In the genomic region with DNA sequence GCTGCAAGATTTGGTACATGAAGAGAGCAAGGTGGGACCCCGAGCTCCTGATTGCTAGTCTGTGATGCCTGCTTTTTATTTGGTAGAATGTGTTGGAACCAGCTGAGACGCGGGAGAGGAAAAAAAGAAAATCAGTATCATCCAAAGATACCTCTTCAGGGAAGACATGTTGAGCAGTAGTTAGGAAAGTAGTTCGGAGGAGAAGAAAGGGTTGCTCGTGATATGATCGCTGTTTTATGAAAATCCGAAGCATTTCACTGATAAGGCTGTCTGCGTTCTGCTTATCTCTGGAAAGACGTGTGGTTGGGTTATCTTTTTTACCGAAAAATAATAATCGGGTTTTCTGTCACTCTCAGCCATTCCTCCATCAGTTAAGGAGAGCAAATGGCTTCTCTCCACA, we compare ENCODE assay signal across 8 mouse cellular contexts. TPM values are rescaled to one million over a fixed set of nuclear protein-coding genes. Genes with fewer than 3 reads are reported as not detected.
DNase-seq lines count a peak whose midpoint lies in the region; ATAC-seq and TF ChIP-seq lines count a peak whose summit lies in the region.

No protein-coding gene starts in this region.

- TF ChIP-seq EP300 in lung, postnatal 0 days (IDR thresholded peaks at IDR 0.05) = no peak

- no peak for TF ChIP-seq CTCF in lung, postnatal 0 days (IDR thresholded peaks at IDR 0.05)

- H3K27ac ChIP-seq in heart, embryonic 10.5 days = no peak overlapping the region
- no peak overlapping the region for H3K27ac ChIP-seq in lung, postnatal 0 days (ENCODE audit: low read length)
- no peak overlapping the region for H3K27ac ChIP-seq in liver, embryonic 11.5 days (ENCODE audit: low read depth, low read length)
- no peak overlapping the region for H3K27ac ChIP-seq in stomach, embryonic 15.5 days

- WGBS in heart, embryonic 10.5 days = 42% methylated on average over 11 of the region's 11 CpGs
- 41% methylated on average over 11 of the region's 11 CpGs for WGBS in lung, postnatal 0 days
- 44% methylated on average over 11 of the region's 11 CpGs for WGBS in liver, embryonic 11.5 days
- WGBS in stomach, embryonic 15.5 days = 54% methylated on average over 11 of the region's 11 CpGs

- no peak for DNase-seq in heart, embryonic 10.5 days (ENCODE audit: low spot score)
- DNase-seq in heart, adult 11 months = no peak
- no peak for DNase-seq in lung, postnatal 0 days (ENCODE audit: low spot score)
- no peak for DNase-seq in lung, postnatal 36 days
- DNase-seq in liver, embryonic 11.5 days (ENCODE audit: low spot score) = no peak
- no peak for DNase-seq in urinary bladder, postnatal 10 days (ENCODE audit: low spot score)
- no peak for DNase-seq in spleen, adult 12 weeks (ENCODE audit: low spot score)

- H3K27me3 ChIP-seq in heart, embryonic 10.5 days (ENCODE audit: insufficient read depth, poor library complexity, severe bottlenecking) = no peaks in the 10 kb centered on the region
- H3K27me3 ChIP-seq in lung, postnatal 0 days (replicated peaks; ENCODE audit: insufficient read depth, low read length) = no peaks in the 10 kb centered on the region
- H3K27me3 ChIP-seq in liver, embryonic 11.5 days (replicated peaks; ENCODE audit: control insufficient read depth, insufficient read depth, low read length) = peaks cover 31% of the 10 kb centered on the region
- no peaks in the 10 kb centered on the region for H3K27me3 ChIP-seq in stomach, embryonic 15.5 days (replicated peaks)

- H3K4me3 ChIP-seq in heart, embryonic 10.5 days = peak overlapping the region; percentile 87
- H3K4me3 ChIP-seq in lung, postnatal 0 days (ENCODE audit: low read depth, low read length) = no peak overlapping the region
- H3K4me3 ChIP-seq in liver, embryonic 11.5 days (ENCODE audit: low read depth, low read length) = no peak overlapping the region
- no peak overlapping the region for H3K4me3 ChIP-seq in stomach, embryonic 15.5 days (replicated peaks)

- H3K36me3 ChIP-seq in heart, embryonic 10.5 days = no peaks in the 10 kb centered on the region
- no peaks in the 10 kb centered on the region for H3K36me3 ChIP-seq in lung, postnatal 0 days (ENCODE audit: insufficient read depth, low read length)
- H3K36me3 ChIP-seq in liver, embryonic 11.5 days (ENCODE audit: control insufficient read depth, insufficient read depth, low read length) = no peaks in the 10 kb centered on the region
- H3K36me3 ChIP-seq in stomach, embryonic 15.5 days = no peaks in the 10 kb centered on the region

- ATAC-seq in lung, postnatal 0 days = no peak
- no peak for ATAC-seq in liver, embryonic 11.5 days (replicated peaks; ENCODE audit: low FRiP score)
- ATAC-seq in stomach, embryonic 15.5 days (ENCODE audit: insufficient read depth, low FRiP score, low read depth) = no peak

- no peak overlapping the region for H3K9ac ChIP-seq in lung, postnatal 0 days (replicated peaks; ENCODE audit: low read depth)
- no peak overlapping the region for H3K9ac ChIP-seq in liver, embryonic 11.5 days (ENCODE audit: low read depth, low read length)
- no peak overlapping the region for H3K9ac ChIP-seq in stomach, embryonic 15.5 days

- H3K4me2 ChIP-seq in lung, postnatal 0 days (replicated peaks; ENCODE audit: low read depth, low read length) = peak overlapping the region; percentile 91
- H3K4me2 ChIP-seq in liver, embryonic 11.5 days = peak overlapping the region; percentile 71; the same call in 1 of the 2 replicates
- H3K4me2 ChIP-seq in stomach, embryonic 15.5 days = peak overlapping the region; percentile 98

- no peaks in the 10 kb centered on the region for H3K9me3 ChIP-seq in heart, embryonic 10.5 days
- H3K9me3 ChIP-seq in lung, postnatal 0 days (ENCODE audit: low read length) = no peaks in the 10 kb centered on the region
- H3K9me3 ChIP-seq in liver, embryonic 11.5 days (ENCODE audit: control insufficient read depth, low read length) = no peaks in the 10 kb centered on the region
- H3K9me3 ChIP-seq in stomach, embryonic 15.5 days = no peaks in the 10 kb centered on the region

- peaks cover 12% of the 10 kb centered on the region; the same call in 1 of the 2 replicates for H3K4me1 ChIP-seq in heart, embryonic 10.5 days
- peaks cover 5% of the 10 kb centered on the region; the same call in 1 of the 2 replicates for H3K4me1 ChIP-seq in lung, postnatal 0 days (ENCODE audit: insufficient read depth, low read depth, low read length)
- no peaks in the 10 kb centered on the region for H3K4me1 ChIP-seq in liver, embryonic 11.5 days (replicated peaks; ENCODE audit: control insufficient read depth, insufficient read depth, low read length)
- 0 out of 2 replicates have a peak, but pooled peaks cover 3% of the 10 kb centered on the region for H3K4me1 ChIP-seq in stomach, embryonic 15.5 days

RNA-seq across cellular contexts. Expression of gene Stxbp6, which starts 1.1 kb away (rescaled TPM):
- polyA plus RNA-seq in heart, embryonic 10.5 days (2016; fragmentation: Nextera tagmentation; extraction: Ambion mirVana) = 11.0 and 15.6 TPM in 2 replicates
- 22.1 and 25.7 TPM in 2 replicates for polyA plus RNA-seq in lung, postnatal 0 days (2015; fragmentation: Nextera tagmentation; extraction: Ambion mirVana)
- polyA plus RNA-seq in liver, embryonic 11.5 days (2014; fragmentation: Nextera tagmentation; extraction: Ambion mirVana) = 9.2 and 11.4 TPM in 2 replicates
- 19.2 and 29.1 TPM in 2 replicates for polyA plus RNA-seq in stomach, embryonic 15.5 days (2015; fragmentation: Nextera tagmentation; extraction: Ambion mirVana)
